Mouse (Mus musculus) liver, postnatal 0 days (tissue): ENCODE results near the gene Bmpr1a.

Source experiments
- CTCF ChIP-seq: sonication (generic); IDR thresholded peaks from 2 replicates; pipeline ENCODE4 v1.5.1; 2016; ENCODE audit warnings: antibody characterized with exemption, low read depth
- EP300 ChIP-seq: IDR thresholded peaks from 2 replicates; pipeline ENCODE4 v1.6.1; 2016; ENCODE audit warnings: antibody characterized with exemption, low read depth, mild to moderate bottlenecking

DNA sequence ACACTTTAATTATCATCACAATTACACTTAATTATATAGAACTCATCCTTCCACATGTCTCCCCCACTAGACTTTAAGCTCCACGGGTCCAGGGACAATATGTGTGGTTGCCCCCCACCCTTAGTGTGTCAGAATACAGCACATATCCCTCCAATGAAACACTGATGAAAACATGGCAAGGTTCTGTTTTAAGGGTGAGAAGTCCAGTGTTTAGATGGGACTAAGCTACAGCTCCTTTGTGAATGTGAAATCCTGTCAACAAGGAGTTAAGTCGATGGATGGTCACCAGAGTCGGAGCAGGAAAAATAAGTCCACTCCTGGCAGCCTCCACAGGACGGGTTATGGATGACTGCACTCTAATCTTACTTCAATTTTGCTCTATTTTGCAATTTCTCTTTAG is 2.8 kb downstream of the Bmpr1a start:
- TF ChIP-seq CTCF (no peak), EP300 (no peak)
